Mouse (Mus musculus) spleen, adult 2 months (tissue): ENCODE measurements around the gene Dhx57.

Experiments
- CTCF ChIP-seq: fragments of 200-500 bp; IDR thresholded peaks from 2 replicates; pipeline ENCODE4 v1.5.1; 2011; ENCODE audit warnings: mild to moderate bottlenecking, inconsistent platforms; ENCODE audit not compliant: insufficient read depth, insufficient read length, insufficient replicate concordance; ENCODE audit errors: extremely low read depth
- POLR2A ChIP-seq: fragments of 200-500 bp; IDR thresholded peaks from 2 replicates; pipeline ENCODE4 v1.6.1; 2011; ENCODE audit warnings: low read depth, low read length, inconsistent platforms

DNA sequence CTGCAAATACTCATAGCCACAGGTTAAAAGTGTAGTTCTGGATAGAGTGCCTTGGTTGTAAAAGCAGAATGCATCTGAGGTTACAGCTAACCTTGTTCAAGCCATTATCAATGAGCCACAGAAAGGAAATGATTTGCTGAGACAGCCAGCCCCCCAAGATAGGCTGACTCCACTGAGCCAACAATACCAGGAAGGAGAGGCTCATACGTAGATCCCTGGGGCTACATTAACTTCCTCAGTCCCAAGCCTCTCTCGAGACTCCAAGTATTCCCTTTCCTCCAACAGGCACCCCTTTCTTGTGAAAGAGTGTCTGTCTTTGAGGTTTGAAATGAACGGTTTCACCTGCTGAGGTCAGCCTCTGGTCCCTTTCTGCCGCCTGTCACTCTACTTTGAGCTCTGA lies 5.8 kb downstream of the Dhx57 start:
- no peak for TF ChIP-seq CTCF
- no peak for TF ChIP-seq POLR2A
